Mouse (Mus musculus): ENCODE data around the gene Chil3. TPM values are rescaled to one million over a fixed set of nuclear protein-coding genes. Genes with fewer than 3 reads are reported as not detected.

The Chil3 gene
- polyA plus RNA-seq, 1 experiment from 2014 or later = not detected

DNA sequence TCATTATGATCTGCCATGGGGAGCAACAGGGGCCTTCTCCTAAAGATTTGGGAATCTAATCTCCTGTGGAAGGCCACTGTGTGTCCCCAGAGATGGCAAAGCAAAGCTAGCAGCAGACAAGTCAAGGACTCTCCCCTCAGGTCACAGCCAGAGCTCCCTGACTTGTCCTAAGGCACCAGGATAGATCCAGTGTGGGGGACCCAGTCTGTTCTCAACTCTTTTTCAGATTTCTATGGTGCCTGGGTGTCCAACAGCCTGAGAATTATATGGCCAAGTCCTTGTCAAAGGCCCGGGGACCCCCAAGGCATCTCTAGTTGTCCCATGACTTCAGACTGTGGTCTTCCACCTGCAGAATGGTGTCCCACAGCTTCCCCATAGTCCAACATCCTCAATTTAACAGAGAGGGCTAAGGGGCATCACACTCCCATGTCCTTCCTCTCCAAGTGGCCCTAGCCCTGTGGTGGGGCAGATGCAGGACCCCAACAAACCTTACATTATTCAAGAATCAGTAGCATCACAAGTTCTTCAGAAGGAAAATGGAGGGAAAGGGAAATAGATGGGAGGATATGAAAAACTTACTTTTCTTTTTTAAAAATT lies 3.9 kb upstream of the Chil3 start:
- no peak for ATAC-seq (ENCODE audit: insufficient read depth)
- 73% methylated on average over 1 of the region's 1 CpGs for WGBS

DNA sequence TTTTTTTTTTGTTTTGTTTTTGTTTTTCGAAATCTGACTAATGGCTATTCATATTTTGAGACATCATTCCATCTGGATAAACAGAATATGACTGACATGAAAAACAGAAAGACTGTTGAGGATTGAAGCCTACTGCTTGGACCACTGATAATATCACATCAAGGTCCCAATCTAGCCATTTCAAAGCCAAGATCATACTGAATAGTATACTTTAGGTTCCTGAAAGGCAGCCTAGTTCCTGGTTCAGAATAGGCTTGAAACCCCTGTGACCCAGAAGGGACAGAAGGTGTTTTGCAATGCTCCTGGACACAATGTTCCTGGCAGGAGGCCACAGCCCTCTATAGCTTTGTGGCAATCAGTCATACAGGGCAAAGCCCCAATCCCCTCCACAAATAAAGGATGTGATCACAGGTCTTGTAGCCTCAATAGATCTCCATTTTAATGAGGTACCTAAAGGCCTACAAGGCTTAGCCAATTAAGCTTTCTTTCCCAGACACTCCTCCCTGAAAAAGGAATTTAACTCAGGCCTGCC lies 3.2 kb upstream of the Chil3 start:
- Histone ChIP-seq H3K9me3 (ENCODE audit: low read depth, low read length) (peaks cover 5% of the 10 kb centered on the region; the same call in 1 of the 2 replicates), H3K36me3 (ENCODE audit: insufficient read depth) (no peaks in the 10 kb centered on the region), H3K27ac (ENCODE audit: low read depth) (no peak overlapping the region), H3K27me3 (ENCODE audit: insufficient read depth, low read length) (no peaks in the 10 kb centered on the region), H3K9ac (no peak overlapping the region), H3K4me3 (ENCODE audit: low read depth, low read length) (no peak overlapping the region), H3K4me2 (no peak overlapping the region), H3K4me1 (ENCODE audit: insufficient read depth) (no peaks in the 10 kb centered on the region)
- 33% methylated on average over 1 of the region's 1 CpGs for WGBS
- DNase-seq = no peak
- no peak for TF ChIP-seq CTCF (IDR thresholded peaks at IDR 0.05; ENCODE audit: low read depth)
- no peak for ATAC-seq (ENCODE audit: insufficient read depth)

More for the DNA sequence above, 3.9 kb upstream of the Chil3 start:
- no peaks in the 10 kb centered on the region for H3K36me3 ChIP-seq (ENCODE audit: insufficient read depth)
- no peaks in the 10 kb centered on the region for H3K27me3 ChIP-seq (ENCODE audit: insufficient read depth, low read length)
- no peak overlapping the region for H3K9ac ChIP-seq
- H3K27ac ChIP-seq (ENCODE audit: low read depth) = no peak overlapping the region
- TF ChIP-seq CTCF (IDR thresholded peaks at IDR 0.05; ENCODE audit: low read depth) = no peak
- H3K4me2 ChIP-seq = no peak overlapping the region
- H3K4me1 ChIP-seq (ENCODE audit: insufficient read depth) = no peaks in the 10 kb centered on the region
- DNase-seq = no peak
- no peak overlapping the region for H3K4me3 ChIP-seq (ENCODE audit: low read depth, low read length)
- peaks cover 5% of the 10 kb centered on the region; the same call in 1 of the 2 replicates for H3K9me3 ChIP-seq (ENCODE audit: low read depth, low read length)

- H3K27ac ChIP-seq (ENCODE audit: low read depth) = no peak overlapping the region
- no peak for DNase-seq
- WGBS = 78% methylated on average over 2 of the region's 2 CpGs
- no peak overlapping the region for H3K4me2 ChIP-seq
- no peak overlapping the region for H3K4me3 ChIP-seq (ENCODE audit: low read depth, low read length)
- no peaks in the 10 kb centered on the region for H3K27me3 ChIP-seq (ENCODE audit: insufficient read depth, low read length)
- no peak overlapping the region for H3K9ac ChIP-seq
- no peaks in the 10 kb centered on the region for H3K9me3 ChIP-seq (ENCODE audit: low read depth, low read length)
- no peak for TF ChIP-seq CTCF (IDR thresholded peaks at IDR 0.05; ENCODE audit: low read depth)
- no peaks in the 10 kb centered on the region for H3K4me1 ChIP-seq (ENCODE audit: insufficient read depth)
- H3K36me3 ChIP-seq (ENCODE audit: insufficient read depth) = no peaks in the 10 kb centered on the region
- no peak for ATAC-seq (ENCODE audit: insufficient read depth)
Measured at GRCm38 (mm10) chr3:106154413-106154812, 13.0 kb downstream of the Chil3 start.

- no peak overlapping the region for H3K9ac ChIP-seq
- ATAC-seq (ENCODE audit: insufficient read depth) (no peak), DNase-seq (no peak)
- 88% methylated on average over 10 of the region's 10 CpGs for WGBS
- H3K4me1 ChIP-seq (ENCODE audit: insufficient read depth) = no peaks in the 10 kb centered on the region
- no peak overlapping the region for H3K4me2 ChIP-seq
- H3K9me3 ChIP-seq (ENCODE audit: low read depth, low read length) = peaks cover 3% of the 10 kb centered on the region; the same call in 1 of the 2 replicates
- no peaks in the 10 kb centered on the region for H3K27me3 ChIP-seq (ENCODE audit: insufficient read depth, low read length)
- TF ChIP-seq CTCF (IDR thresholded peaks at IDR 0.05; ENCODE audit: low read depth) = no peak
- no peak overlapping the region for H3K27ac ChIP-seq (ENCODE audit: low read depth)
- no peak overlapping the region for H3K4me3 ChIP-seq (ENCODE audit: low read depth, low read length)
- no peaks in the 10 kb centered on the region for H3K36me3 ChIP-seq (ENCODE audit: insufficient read depth)
Measured at GRCm38 (mm10) chr3:106144081-106144480, 23.3 kb downstream of the Chil3 start.

GRCm38 (mm10) chr3:106131690-106132089 lies 35.7 kb downstream of the Chil3 start:
- Histone ChIP-seq H3K27ac (ENCODE audit: low read depth) (no peak overlapping the region), H3K4me3 (ENCODE audit: low read depth, low read length) (no peak overlapping the region)

GRCm38 (mm10) chr3:106128807-106129493 lies 38.4 kb downstream of the Chil3 start:
- 75% methylated on average over 4 of the region's 4 CpGs for WGBS
- ATAC-seq (ENCODE audit: insufficient read depth) = no peak

More at GRCm38 (mm10) chr3:106131690-106132089, 35.7 kb downstream of the Chil3 start:
- H3K4me1 ChIP-seq (ENCODE audit: insufficient read depth) = no peaks in the 10 kb centered on the region
- H3K9me3 ChIP-seq (ENCODE audit: low read depth, low read length) = no peaks in the 10 kb centered on the region; the same call in 1 of the 2 replicates
- no peak overlapping the region for H3K4me2 ChIP-seq
- no peaks in the 10 kb centered on the region for H3K27me3 ChIP-seq (ENCODE audit: insufficient read depth, low read length)
- 63% methylated on average over 5 of the region's 5 CpGs for WGBS
- DNase-seq = no peak
- no peak for ATAC-seq (ENCODE audit: insufficient read depth)
- no peak for TF ChIP-seq CTCF (IDR thresholded peaks at IDR 0.05; ENCODE audit: low read depth)
- H3K36me3 ChIP-seq (ENCODE audit: insufficient read depth) = no peaks in the 10 kb centered on the region
- H3K9ac ChIP-seq = no peak overlapping the region

DNA sequence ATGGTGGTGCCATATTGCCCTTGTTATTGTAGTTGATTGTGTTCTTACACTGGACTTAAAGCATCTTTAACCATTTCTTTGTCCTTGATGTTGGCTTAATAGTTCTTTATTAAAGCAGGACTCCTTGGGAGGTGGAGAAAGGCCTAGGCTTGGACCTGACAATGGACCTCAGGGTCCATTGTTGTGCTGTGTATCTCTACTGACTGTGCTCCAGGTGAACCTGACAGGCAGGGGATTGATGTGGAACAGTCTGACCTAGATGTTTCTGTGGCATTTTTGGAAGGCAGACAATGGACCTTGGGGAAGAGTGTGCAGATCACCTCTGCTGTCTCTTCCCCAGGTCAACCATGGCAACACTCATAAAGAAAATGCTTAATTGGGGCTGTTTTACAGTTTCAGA lies 40.4 kb downstream of the Chil3 start:
- Histone ChIP-seq H3K27ac (ENCODE audit: low read depth) (no peak overlapping the region), H3K9ac (no peak overlapping the region), H3K27me3 (ENCODE audit: insufficient read depth, low read length) (no peaks in the 10 kb centered on the region), H3K9me3 (ENCODE audit: low read depth, low read length) (peaks cover 4% of the 10 kb centered on the region; the same call in 1 of the 2 replicates), H3K4me3 (ENCODE audit: low read depth, low read length) (no peak overlapping the region), H3K36me3 (ENCODE audit: insufficient read depth) (no peaks in the 10 kb centered on the region), H3K4me1 (ENCODE audit: insufficient read depth) (no peaks in the 10 kb centered on the region), H3K4me2 (no peak overlapping the region)
- no peak for TF ChIP-seq CTCF (IDR thresholded peaks at IDR 0.05; ENCODE audit: low read depth)
- no peak for DNase-seq
- ATAC-seq (ENCODE audit: insufficient read depth) = no peak

More at GRCm38 (mm10) chr3:106128807-106129493, 38.4 kb downstream of the Chil3 start:
- Histone ChIP-seq H3K27ac (ENCODE audit: low read depth) (no peak overlapping the region), H3K36me3 (ENCODE audit: insufficient read depth) (no peaks in the 10 kb centered on the region), H3K9ac (no peak overlapping the region), H3K4me2 (no peak overlapping the region), H3K9me3 (ENCODE audit: low read depth, low read length) (peaks cover 4% of the 10 kb centered on the region; the same call in 1 of the 2 replicates), H3K27me3 (ENCODE audit: insufficient read depth, low read length) (no peaks in the 10 kb centered on the region), H3K4me1 (ENCODE audit: insufficient read depth) (no peaks in the 10 kb centered on the region), H3K4me3 (ENCODE audit: low read depth, low read length) (no peak overlapping the region)
- DNase-seq = no peak
- no peak for TF ChIP-seq CTCF (IDR thresholded peaks at IDR 0.05; ENCODE audit: low read depth)
